Mouse (Mus musculus) intestine, embryonic 14.5 days (tissue): ENCODE data around the gene Gba. TPM values are rescaled to one million over a fixed set of nuclear protein-coding genes. Genes with fewer than 3 reads are reported as not detected.

Source experiments
- ATAC-seq: fragments of 200-750 bp; cut with Nextera tagmentation; replicated peaks from 2 replicates; pipeline ENCODE4 v1.8.0; 2017; ENCODE audit warnings: low read depth, moderate number of reproducible peaks, moderate TSS enrichment, moderate library complexity; ENCODE audit not compliant: low FRiP score, low TSS enrichment
- DNase-seq: peaks from one replicate; pipeline ENCODE4 v3.0.0-alpha.2; 2018; ENCODE audit warnings: low spot score
- H3K27ac ChIP-seq: fragments of 300-500 bp; sonication (generic); 2 replicates; pipeline ENCODE4 v1.5.1; 2014; ENCODE audit warnings: low read depth, mild to moderate bottlenecking, control low read depth
- H3K27me3 ChIP-seq: fragments of 300-500 bp; sonication (generic); replicated peaks from 2 replicates; pipeline ENCODE4 v1.6.1; 2014; ENCODE audit warnings: low read length, control low read depth; ENCODE audit not compliant: control insufficient read depth, insufficient read depth
- H3K36me3 ChIP-seq: fragments of 300-500 bp; sonication (generic); 2 replicates; pipeline ENCODE4 v1.6.1; 2014; ENCODE audit warnings: low read length, control low read depth; ENCODE audit not compliant: control insufficient read depth, insufficient read depth
- H3K4me1 ChIP-seq: fragments of 300-500 bp; sonication (generic); replicated peaks from 2 replicates; pipeline ENCODE4 v1.6.1; 2014; ENCODE audit warnings: low read length, control low read depth, mixed read lengths; ENCODE audit not compliant: control insufficient read depth, insufficient read depth
- H3K4me2 ChIP-seq: fragments of 300-500 bp; sonication (generic); 2 replicates; pipeline ENCODE4 v1.6.1; 2014; ENCODE audit warnings: low read length
- H3K4me3 ChIP-seq: fragments of 300-500 bp; sonication (generic); 2 replicates; pipeline ENCODE4 v1.5.1; 2014; ENCODE audit warnings: low read depth, low read length, control low read depth, mixed read lengths
- H3K9ac ChIP-seq: fragments of 300-500 bp; sonication (generic); 2 replicates; pipeline ENCODE4 v1.6.1; 2014; ENCODE audit warnings: mild to moderate bottlenecking, low read length
- H3K9me3 ChIP-seq: fragments of 300-500 bp; sonication (generic); 2 replicates; pipeline ENCODE4 v1.6.1; 2016; ENCODE audit warnings: low read length, control low read depth; ENCODE audit not compliant: control insufficient read depth
- WGBS: fragments of 180-500 bp; shearing (Covaris S2); extraction: QIAGEN DNeasy Blood & Tissue Kit; methylation state at CpG from one replicate; pipeline ENCODE4 v1.1.7; 2014; 5-methylcytosine and 5-hydroxymethylcytosine counted together
- polyA plus RNA-seq: library from polyadenylated mRNA; unstranded; fragments of >200 nt; fragmentation: Nextera tagmentation; extraction: Ambion mirVana; gene quantifications from 2 replicates; pipeline ENCODE4 v1.2.1, GENCODE M21; 2014

Gba gene
- polyA plus RNA-seq, 1 experiment from 2014 or later = 39.2 TPM

GRCm38 (mm10) chr3:89206695-89207094 lies 4.0 kb downstream of the Gba start:
- no peak for DNase-seq
- 87% methylated on average over 2 of the region's 2 CpGs for WGBS
- no peak for ATAC-seq

GRCm38 (mm10) chr3:89208075-89208657 lies 5.4 kb downstream of the Gba start:
- WGBS = 93% methylated on average over 13 of the region's 13 CpGs
- H3K4me2 ChIP-seq = no peak overlapping the region
- H3K27ac ChIP-seq = no peak overlapping the region
- H3K4me1 ChIP-seq = peaks cover 11% of the 10 kb centered on the region
- H3K27me3 ChIP-seq = no peaks in the 10 kb centered on the region
- ATAC-seq (no peak), DNase-seq (no peak)
- no peaks in the 10 kb centered on the region for H3K9me3 ChIP-seq
- no peak overlapping the region for H3K9ac ChIP-seq
- H3K36me3 ChIP-seq = peaks cover 67% of the 10 kb centered on the region
- H3K4me3 ChIP-seq = no peak overlapping the region

More at GRCm38 (mm10) chr3:89206695-89207094, 4.0 kb downstream of the Gba start:
- peaks cover 4% of the 10 kb centered on the region for H3K4me1 ChIP-seq
- H3K9me3 ChIP-seq = no peaks in the 10 kb centered on the region
- H3K27me3 ChIP-seq = no peaks in the 10 kb centered on the region
- H3K36me3 ChIP-seq = peaks cover 67% of the 10 kb centered on the region
- no peak overlapping the region for H3K4me3 ChIP-seq
- no peak overlapping the region for H3K4me2 ChIP-seq
- H3K9ac ChIP-seq = no peak overlapping the region
- no peak overlapping the region for H3K27ac ChIP-seq

GRCm38 (mm10) chr3:89208736-89209135 lies 6.0 kb downstream of the Gba start:
- Histone ChIP-seq H3K4me1 (peaks cover 9% of the 10 kb centered on the region), H3K36me3 (peaks cover 67% of the 10 kb centered on the region)

GRCm38 (mm10) chr3:89209731-89210130 lies 7.0 kb downstream of the Gba start:
- Histone ChIP-seq H3K9ac (no peak overlapping the region), H3K4me1 (peaks cover 10% of the 10 kb centered on the region), H3K4me2 (no peak overlapping the region), H3K27me3 (no peaks in the 10 kb centered on the region), H3K36me3 (peaks cover 61% of the 10 kb centered on the region), H3K9me3 (no peaks in the 10 kb centered on the region), H3K4me3 (no peak overlapping the region), H3K27ac (no peak overlapping the region)
- DNase-seq (no peak), ATAC-seq (no peak)
- WGBS = 91% methylated on average over 7 of the region's 7 CpGs

More at GRCm38 (mm10) chr3:89208736-89209135, 6.0 kb downstream of the Gba start:
- Histone ChIP-seq H3K4me3 (no peak overlapping the region), H3K27ac (no peak overlapping the region), H3K4me2 (no peak overlapping the region), H3K9ac (no peak overlapping the region), H3K9me3 (no peaks in the 10 kb centered on the region), H3K27me3 (no peaks in the 10 kb centered on the region)
- ATAC-seq (no peak), DNase-seq (no peak)
- WGBS = 84% methylated on average over 6 of the region's 6 CpGs

GRCm38 (mm10) chr3:89210162-89210561 lies 7.4 kb downstream of the Gba start:
- Histone ChIP-seq H3K4me1 (peaks cover 15% of the 10 kb centered on the region), H3K9me3 (no peaks in the 10 kb centered on the region), H3K9ac (no peak overlapping the region), H3K36me3 (peaks cover 57% of the 10 kb centered on the region), H3K27me3 (no peaks in the 10 kb centered on the region), H3K4me2 (no peak overlapping the region), H3K27ac (no peak overlapping the region), H3K4me3 (no peak overlapping the region)
- DNase-seq (no peak), ATAC-seq (no peak)
- 73% methylated on average over 13 of the region's 13 CpGs for WGBS

- H3K36me3 ChIP-seq = peaks cover 52% of the 10 kb centered on the region
- no peak for DNase-seq
Observed at GRCm38 (mm10) chr3:89210731-89211130, 8.0 kb downstream of the Gba start.

GRCm38 (mm10) chr3:89213803-89214530 lies 11.2 kb downstream of the Gba start:
- Histone ChIP-seq H3K36me3 (peaks cover 21% of the 10 kb centered on the region), H3K9ac (peak overlapping the region; percentile 85), H3K9me3 (no peaks in the 10 kb centered on the region), H3K27ac (peak overlapping the region; percentile 99), H3K27me3 (no peaks in the 10 kb centered on the region), H3K4me1 (peaks cover 21% of the 10 kb centered on the region), H3K4me2 (peak overlapping the region; percentile 81), H3K4me3 (peak overlapping the region; percentile 95)
- DNase-seq (peak; percentile 94), ATAC-seq (peak; percentile 91)
- under 1% methylated on average over 65 of the region's 69 CpGs for WGBS

More at GRCm38 (mm10) chr3:89210731-89211130, 8.0 kb downstream of the Gba start:
- no peak overlapping the region for H3K9ac ChIP-seq
- ATAC-seq = no peak
- H3K4me1 ChIP-seq = peaks cover 20% of the 10 kb centered on the region
- H3K4me2 ChIP-seq = no peak overlapping the region
- H3K27me3 ChIP-seq = no peaks in the 10 kb centered on the region
- no peaks in the 10 kb centered on the region for H3K9me3 ChIP-seq
- 72% methylated on average over 7 of the region's 7 CpGs for WGBS
- H3K4me3 ChIP-seq = no peak overlapping the region
- H3K27ac ChIP-seq = no peak overlapping the region

GRCm38 (mm10) chr3:89214681-89215411 lies 12.1 kb downstream of the Gba start, which contains the start of gene Thbs3:
Gene Thbs3 (plus strand): TSS chr3:89215180.
- Histone ChIP-seq H3K4me1 (peaks cover 21% of the 10 kb centered on the region), H3K4me3 (peak within 1 kb of the TSS; percentile 95), H3K36me3 (peaks cover 12% of the 10 kb centered on the region), H3K4me2 (peak within 1 kb of the TSS; percentile 81), H3K9me3 (no peaks in the 10 kb centered on the region), H3K27me3 (no peaks in the 10 kb centered on the region), H3K27ac (peak within 1 kb of the TSS; percentile 99), H3K9ac (peak within 1 kb of the TSS; percentile 85)
- 1% methylated on average over 19 of the region's 19 CpGs for WGBS
- no peak for ATAC-seq
- no peak for DNase-seq
